Mouse (Mus musculus): ENCODE results near the gene Bbs9. TPM values are rescaled to one million over a fixed set of nuclear protein-coding genes. Genes with fewer than 3 reads are reported as not detected.

The Bbs9 gene
- total RNA-seq, 2 experiments from 2014 or later = 11.8 to 14.0 TPM

DNA sequence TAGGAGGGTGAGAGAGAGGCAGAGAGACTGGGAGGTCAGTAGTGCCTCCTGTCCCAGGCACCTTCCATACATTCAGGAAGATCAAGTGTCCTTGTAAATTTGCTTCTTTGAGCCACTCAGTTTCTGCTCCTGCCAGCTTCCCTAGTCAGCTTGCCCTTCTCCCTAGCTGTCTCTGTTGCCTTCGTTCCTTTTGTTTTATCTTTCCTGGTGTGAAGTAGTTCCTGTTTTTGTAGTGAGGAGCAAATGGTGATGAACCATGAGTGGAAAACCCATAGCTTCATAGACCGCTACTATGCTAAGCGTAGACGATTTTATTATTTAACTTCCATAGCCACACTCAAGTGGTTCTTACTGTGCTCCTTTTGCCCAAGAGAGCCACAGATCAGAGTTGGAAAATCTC, 242.1 kb downstream of the Bbs9 start:
- intact Hi-C loops (cut with DNase I) = loop anchor here (10.0 kb wide), 4 partner anchors 77 to 527 kb away; no protein-coding TSS in a partner anchor
- no peak for DNase-seq

DNA sequence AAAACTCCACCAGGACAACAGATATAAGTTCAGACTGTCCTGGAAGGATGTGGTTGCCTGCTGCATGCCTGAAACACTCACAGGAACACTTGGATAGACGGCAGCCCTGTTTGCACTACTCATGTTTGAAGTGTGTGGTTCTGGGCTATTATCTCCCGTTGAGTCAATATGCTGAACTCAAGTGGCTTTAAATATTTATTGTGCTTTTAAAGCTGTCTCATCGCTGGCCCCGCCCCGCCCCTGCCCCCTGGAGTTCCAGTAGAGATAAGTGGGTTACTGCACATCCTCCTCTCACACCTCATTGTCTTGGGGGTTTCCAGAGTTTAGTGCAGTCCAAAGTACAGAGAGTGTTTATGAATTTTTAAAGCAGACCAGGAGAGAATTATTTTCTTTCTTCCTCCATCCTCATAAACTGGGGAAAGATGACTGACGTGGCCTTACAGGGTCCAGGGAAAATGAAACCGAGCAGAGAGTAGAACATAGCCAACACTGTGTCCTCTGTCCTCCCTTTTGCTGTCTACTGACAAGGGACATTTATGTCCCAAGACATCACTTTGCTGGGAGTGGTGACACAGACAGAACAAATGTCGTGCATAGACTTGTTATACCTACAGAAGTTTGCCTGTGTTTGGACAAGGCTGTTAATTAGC, 242.8 kb downstream of the Bbs9 start:
- intact Hi-C loops (cut with DNase I) = loop anchor here (10.0 kb wide), 4 partner anchors 77 to 527 kb away; no protein-coding TSS in a partner anchor
- DNase-seq = no peak

DNA sequence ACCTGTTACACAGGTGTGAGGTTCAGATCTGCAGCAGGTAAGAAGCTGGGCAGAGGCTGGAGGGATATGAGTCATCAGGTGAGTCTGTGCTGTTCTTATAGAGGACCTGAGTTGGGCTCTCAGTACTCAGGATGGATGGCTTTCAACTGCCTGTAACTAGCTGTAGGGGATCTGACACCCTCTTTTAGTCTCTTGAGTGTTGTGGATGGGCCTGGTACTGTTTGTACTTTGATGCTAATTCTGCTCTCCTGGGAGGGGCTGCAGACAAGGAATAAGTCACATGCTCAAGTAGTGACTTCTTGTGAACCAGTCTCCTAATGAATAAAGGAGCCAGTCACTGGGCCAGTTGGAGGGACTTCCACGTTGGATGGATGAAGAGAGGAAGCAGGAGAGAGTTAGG, 257.1 kb downstream of the Bbs9 start:
- intact Hi-C loops (cut with DNase I) = no loop called here
- no peak for DNase-seq

DNA sequence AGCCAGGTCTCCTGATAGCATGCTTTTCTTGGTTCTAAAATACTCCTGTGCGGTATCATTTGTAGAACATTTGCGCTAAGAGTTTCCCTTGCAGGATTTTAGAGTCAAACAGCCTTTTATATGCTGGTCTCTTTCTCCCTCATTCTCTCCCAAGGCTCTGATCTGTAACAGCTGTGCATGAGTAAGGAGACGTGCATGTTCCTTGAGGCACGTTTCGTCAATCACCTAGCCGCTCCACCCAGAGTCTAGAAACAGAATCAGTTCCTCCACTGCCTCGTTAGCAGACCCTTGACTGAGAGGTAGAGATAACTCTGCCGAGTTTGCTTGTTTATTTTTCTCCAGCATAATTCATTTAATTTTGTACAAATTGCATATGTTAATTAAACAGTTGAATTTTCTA, 259.4 kb downstream of the Bbs9 start:
- no peak for DNase-seq

DNA sequence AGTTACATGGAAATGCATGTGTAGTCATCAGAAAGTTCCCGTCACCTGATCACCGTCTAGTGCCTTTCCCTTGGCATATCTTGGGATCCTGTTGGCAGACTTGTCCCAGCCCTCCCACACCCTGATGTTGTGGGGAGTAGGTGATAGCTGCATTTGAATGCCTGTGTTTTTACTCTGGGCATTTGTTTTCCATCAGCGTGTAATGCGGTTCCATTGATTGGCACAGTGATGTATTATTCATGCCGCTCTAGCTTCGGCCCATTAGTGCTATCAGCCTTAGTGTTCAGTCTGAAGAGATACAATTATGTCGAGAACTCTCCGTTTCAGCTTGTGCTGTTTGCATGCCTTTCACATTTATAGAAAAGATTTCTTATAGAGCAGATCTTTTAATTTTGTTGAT, 259.9 kb downstream of the Bbs9 start:
- intact Hi-C loops (cut with DNase I) = no loop called here
- DNase-seq = no peak

More for the DNA sequence above, 259.4 kb downstream of the Bbs9 start:
- intact Hi-C loops (cut with DNase I) = no loop called here

DNA sequence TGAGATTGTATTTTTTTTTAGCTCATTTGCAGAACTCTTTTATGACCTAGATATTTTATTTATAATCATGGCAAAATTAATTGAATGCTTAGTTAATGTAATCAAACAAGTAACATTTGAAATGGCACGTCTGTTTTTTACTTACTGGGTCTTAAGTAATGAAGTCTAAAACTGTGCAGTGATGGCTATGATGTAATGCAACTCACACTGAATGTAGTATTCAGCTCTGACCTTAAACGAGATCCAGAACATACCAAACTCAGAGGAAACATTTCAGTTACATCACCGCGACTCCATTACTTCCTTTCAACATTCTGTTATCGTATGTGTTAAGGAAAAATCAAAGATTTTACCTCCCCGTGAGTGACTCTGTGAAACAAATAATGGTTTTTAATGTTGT, 262.4 kb downstream of the Bbs9 start:
- intact Hi-C loops (cut with DNase I) = no loop called here
- no peak for DNase-seq

DNA sequence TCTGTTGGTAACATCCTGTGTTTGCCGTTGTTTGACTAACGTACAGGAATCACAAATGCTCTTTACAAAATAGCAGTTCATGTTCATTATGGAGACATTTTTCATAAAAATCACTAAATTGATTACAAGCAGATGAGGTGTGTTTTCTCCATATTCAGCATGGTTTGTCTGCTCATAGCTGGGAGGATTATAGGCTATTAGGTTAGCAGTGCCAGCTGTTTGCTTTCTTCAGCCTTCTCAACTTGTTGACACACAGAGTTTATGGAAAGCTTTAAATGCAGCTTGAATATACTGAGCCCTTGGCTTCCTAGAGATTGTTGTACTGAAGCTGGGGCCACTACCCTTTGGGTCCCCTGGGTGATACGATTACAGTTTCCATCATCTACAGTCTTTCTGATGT, 263.3 kb downstream of the Bbs9 start:
- DNase-seq = no peak
- intact Hi-C loops (cut with DNase I) = no loop called here

DNA sequence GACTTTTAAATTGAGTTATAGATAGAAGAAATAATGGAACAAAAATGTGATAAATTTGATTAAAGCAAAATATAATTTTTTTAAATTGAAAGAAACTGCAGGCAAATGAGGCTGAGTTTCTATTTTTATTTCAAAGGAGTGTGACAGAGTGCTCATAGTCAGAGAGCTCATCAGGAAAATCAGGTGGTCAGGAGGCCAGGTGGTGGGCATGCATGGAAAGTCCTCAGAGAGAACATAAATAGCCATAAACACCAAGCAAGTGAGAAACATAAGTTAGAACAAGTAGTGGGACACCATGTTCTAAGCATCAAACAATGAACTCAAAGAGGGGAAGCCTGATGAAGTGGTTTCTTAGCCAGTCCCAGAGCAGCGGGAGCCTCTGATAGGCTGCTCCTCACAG, 266.5 kb downstream of the Bbs9 start:
- DNase-seq = no peak

DNA sequence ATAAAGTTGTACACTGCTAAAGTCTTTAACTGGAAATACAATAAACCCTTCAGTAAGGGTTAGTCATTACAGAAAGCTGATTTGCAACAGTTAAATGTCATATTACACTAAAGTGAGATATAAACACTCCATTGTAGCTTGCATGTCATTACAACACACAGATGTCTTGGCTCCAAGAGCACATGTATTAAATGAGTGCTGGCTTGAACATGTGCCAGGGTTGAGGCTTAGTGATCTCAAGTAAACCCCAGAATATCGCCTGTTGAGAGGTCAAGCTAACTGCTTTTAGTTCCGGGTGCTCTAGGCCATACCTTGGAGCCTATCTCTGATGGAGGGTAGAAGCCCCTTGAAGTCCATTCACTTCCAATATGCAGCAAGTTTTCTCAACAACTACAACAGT, 273.1 kb downstream of the Bbs9 start:
- intact Hi-C loops (cut with DNase I) = no loop called here
- no peak for DNase-seq

More for the DNA sequence above, 266.5 kb downstream of the Bbs9 start:
- intact Hi-C loops (cut with DNase I) = no loop called here

DNA sequence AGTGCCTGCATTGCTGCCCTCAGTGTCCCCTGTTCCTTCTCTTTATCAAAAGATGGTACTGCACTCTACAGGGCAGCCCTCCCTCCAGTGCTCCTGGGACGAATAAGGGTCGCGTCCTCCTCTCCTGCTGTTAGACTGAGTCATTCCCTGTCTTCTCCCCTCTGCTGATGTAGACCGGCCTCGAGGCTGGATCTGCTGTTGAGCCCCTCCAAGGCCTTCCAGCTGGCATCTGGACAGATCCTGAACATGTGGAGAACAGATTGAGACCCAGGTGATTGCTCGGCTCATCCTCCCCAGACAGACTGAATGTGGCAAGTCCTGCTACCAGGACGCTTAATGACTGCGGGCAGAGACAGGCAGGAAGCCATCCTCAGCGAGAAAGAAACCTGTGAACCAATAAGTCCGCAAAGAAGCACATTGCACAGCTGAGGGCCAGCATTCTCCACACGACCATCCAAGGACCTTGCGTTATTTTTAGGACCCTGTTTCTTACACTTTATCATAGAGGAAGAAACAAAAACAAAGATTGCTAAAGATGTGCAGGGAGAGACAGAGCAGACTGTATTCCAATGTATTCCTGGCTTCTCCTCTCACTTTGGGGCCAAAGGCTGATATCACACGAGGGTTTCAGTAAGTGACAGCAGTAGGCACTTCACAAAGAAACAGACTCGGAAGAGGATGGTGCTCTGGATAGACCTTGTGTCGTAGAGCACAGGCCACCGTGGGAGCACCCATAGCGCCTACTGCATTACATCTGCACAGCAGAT, 275.4 kb downstream of the Bbs9 start:
- intact Hi-C loops (cut with DNase I) = no loop called here
- peak; percentile 4 to 19 for DNase-seq

DNA sequence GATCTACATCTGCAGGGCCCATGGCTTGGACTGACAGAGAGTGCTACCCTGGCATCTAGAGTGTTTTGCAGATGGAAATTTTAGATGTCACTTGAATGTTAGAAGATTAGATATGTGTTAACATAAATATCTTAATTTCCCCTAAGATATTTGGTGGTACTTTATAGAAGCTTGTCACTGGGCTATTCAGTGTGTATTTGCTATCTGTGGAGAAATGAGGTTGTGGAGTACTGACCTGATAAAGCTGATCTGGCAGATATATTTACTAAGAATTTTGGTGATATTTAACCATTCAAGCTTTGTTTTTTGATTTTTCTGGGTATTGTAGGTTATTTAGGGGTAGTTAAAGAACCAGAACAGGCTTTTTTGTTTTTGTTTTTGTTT, 276.0 kb downstream of the Bbs9 start:
- intact Hi-C loops (cut with DNase I) = no loop called here

DNA sequence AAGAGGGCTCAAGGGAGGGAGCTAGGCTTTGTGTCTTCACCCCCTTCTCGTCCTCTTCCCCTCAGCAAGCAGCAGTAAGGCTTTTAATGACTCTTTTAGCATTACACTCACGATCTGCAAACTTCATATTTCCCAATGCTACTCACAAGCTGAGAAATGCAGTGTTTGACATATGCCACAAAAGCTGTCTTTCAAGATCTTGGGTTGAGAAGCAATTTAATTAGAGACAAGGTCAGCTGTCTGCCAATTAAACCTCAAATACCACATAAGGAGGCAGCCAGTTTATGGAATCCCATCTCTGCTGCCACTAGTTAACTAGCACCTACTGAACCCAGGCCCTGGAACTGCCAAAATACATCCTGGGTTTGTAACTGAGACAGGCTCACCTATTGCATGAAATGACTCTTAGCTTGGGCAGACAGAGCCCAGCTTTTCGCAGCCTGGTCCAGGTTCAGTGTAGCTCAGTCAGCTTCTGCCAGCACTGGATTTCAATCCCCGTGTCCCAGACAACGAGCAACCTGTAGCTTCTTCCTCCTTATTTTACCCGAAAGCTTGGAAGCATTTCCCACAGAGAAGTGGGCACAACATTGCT, 278.7 kb downstream of the Bbs9 start:
- no peak for DNase-seq
- intact Hi-C loops (cut with DNase I) = no loop called here

More for the DNA sequence above, 276.0 kb downstream of the Bbs9 start:
- DNase-seq = no peak

DNA sequence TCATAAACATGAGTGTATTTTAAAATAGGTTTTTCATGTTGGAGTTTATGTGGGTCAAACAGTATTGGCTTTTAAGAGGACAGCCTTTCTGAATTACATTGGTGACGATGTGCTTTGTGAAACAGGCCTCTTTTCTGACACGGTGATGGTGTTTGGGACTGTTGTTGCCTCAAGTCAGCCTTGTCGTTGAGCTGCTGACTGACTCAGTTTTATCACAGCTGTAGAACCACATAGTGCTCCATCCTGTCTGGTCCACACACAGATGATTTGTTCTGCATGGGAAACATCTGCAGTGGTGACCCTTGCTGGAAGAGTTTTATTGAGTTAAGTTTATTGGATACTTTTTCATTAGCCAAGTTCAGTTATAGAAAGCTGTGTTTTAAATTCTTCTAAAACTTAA, 283.0 kb downstream of the Bbs9 start:
- DNase-seq = no peak
- intact Hi-C loops (cut with DNase I) = no loop called here

DNA sequence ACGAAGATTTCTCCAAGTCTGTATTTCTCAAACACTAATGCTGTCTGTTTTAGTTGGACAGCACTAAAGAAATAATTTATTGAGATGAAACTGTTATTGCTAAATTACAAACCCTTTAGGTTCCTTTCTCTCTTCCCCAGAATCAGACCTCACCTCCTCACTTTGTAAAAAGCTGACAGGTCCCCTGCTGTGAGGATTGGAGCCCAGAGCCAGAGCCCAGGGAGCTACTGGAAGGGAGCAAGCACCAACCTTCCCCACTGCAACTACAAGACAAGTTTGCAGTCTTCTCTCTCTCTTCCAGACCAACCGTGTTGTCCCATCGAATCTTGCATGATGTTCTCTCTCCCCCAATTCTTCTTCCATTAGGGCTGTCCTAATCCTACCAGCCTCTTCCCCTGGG, 283.7 kb downstream of the Bbs9 start:
- intact Hi-C loops (cut with DNase I) = no loop called here
- no peak for DNase-seq

DNA sequence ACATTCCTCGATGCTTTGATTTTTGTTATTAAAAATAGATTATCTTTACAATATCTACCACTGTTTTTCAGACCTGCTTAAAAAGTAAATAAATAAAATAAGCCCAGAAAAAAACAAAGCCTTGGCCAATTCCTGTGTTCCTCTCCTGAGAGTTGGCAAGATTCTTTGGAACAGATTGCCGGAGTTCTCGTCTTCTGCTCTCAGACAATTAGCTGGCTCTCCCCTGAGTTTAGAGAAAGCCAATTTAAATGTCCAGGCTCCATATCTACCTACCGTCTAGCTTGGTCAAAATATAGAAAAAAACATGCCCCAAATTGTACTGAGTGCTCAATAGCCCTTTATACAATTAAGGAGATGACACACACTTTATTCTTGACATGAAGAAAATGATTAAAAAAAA, 284.9 kb downstream of the Bbs9 start:
- intact Hi-C loops (cut with DNase I) = no loop called here

DNA sequence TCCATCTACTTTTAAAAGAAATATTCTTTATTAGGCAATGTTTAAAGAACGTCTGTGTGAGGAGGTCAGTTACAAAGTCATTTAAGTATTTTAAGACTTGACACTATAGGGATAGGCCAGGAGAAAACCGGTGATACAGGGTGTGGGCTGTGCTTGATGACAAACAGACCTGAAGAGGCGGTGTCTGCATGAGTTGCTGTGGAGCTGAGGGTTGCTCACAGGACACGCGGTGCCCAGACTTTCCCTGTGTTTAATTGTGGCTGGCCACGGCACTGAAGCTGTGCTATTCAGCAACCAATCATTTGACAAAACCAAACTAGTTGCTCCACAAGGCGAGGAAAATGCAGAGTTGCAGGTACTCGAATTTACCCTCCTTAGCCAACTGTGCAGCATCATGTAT, 286.0 kb downstream of the Bbs9 start:
- intact Hi-C loops (cut with DNase I) = no loop called here
- DNase-seq = no peak

More for the DNA sequence above, 284.9 kb downstream of the Bbs9 start:
- no peak for DNase-seq

DNA sequence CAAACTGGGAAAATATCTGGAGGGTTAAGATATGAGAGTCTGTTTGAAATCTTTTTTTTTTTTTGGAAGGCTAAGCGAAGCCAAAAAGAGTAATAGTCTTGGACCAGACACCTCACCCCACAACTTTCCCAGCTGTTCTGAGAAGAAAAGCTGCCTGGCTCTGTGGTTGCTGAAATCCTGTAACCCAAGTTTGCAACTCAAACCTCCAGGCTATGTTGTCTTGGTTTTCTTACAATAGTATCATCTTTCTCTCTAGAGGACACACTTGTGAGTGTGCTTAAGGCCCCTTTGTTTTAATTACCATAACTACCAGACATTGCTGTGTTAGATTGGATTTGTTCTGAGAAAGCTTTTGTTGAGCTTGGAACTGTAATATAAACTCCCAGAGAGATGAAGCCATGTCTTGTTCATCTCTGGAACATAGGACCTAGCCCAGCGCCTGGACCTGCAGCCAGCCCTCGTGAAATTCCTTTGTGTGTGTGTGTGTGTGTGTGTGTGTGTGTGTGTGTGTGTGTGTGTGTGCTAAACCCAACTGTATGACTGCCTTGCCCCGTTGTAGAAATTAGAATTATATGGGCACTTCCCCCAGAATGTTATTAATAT, 290.2 kb downstream of the Bbs9 start:
- peak in 1 of 2 experiments; percentile 12 for DNase-seq
- intact Hi-C loops (cut with DNase I) = no loop called here

DNA sequence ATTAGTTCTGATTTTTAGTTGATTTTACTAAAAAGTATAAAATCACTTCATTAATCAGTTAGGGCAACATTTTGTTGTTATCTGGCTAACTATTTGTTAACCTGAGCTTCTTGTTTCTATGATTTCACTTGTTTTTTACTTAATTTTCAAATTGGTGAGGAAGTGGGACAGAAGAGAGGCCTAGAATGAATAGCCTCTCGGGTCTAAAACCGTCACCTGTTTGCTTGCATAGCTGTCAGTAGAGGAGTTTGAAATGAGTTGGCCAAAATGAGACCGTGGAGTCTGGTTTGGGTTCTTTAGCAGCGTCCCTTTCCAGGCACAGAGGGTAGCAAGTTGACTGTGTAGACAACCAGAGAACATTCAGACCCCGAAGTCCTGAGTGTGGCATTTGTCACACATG, 291.6 kb downstream of the Bbs9 start:
- intact Hi-C loops (cut with DNase I) = no loop called here
- DNase-seq = no peak

DNA sequence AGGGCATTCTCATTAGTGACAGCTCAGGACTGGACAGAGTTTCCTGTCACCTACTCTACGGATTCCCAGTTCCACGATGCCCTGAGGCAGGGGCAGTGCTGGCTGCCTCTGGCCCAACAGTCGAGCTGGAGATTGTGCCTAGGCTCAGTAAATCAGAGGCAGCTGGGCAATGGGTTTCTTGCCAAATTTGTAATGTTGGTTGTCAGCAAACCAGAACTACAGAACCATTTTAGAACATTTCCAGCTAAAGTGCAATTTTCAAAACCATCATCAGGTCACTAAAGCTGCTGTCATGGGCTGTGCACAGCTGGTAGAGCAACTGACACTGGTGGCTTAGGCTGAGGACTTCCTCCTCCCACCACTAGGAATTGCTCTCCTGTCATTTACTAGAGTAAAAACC, 292.3 kb downstream of the Bbs9 start:
- no peak for DNase-seq
- intact Hi-C loops (cut with DNase I) = no loop called here

DNA sequence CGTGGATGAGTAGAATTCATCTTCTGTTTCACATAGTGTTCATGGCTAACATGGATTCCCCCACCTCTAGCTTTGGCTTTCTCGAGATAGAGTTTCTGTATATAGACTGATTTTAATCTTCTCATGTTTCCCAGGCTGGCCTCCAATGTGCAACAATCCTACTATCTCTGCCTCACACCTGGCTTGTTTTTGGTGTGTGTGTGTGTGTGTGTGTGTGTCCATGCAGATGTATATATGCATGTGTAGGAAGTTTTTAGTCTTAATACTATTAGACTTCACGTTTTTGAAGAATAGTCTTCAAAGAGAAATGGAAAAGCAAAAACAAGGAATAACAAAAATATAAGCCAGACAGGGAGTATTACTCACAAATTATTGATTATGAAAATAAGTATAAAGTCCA, 296.3 kb downstream of the Bbs9 start:
- no peak for DNase-seq
- intact Hi-C loops (cut with DNase I) = no loop called here

DNA sequence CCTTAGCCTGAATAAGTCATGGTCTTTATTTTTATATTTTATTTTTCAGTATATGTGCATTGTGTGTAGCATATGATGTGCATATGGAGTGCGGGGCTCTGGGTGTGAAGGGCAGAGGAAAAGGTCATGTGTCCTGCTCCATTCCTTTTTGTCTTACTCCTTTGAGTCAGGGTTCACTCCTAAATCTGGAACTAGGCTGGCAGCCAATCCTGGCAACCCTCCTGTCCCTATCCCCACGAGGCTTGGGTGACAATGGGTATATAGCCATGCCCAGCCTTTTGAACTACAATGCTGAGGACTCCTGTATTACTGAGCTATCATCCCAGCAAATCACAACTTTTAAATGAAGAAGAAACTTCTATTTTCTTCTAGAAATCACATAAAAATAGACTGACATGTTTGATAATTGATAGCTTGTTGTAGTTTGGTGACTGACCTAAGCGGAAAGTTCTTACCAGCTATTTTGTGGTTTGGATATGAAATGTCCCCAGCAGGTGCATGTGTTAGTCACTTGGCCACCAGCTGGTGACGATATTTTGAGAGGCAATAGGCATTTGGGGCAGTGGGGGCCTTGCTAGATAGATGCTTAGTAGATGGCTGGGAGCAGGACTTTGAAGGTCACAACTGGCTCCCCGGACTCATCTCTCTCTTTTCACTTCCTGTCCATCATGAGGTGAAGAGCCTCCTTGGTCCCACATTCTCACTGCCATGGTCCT, 300.9 kb downstream of the Bbs9 start:
- DNase-seq = peak in 1 of 2 experiments; percentile 20
- intact Hi-C loops (cut with DNase I) = no loop called here
